Mouse (Mus musculus): Measurements from ENCODE around the gene Ppp1r36. TPM values are rescaled to one million over a fixed set of nuclear protein-coding genes. Genes with fewer than 3 reads are reported as not detected.
A peak's percentile ranks its signal among the peaks of the same experiment; 100 is the strongest.
"Not testable (repeated sequence)": the region's sequence is repeated elsewhere in the genome, so short reads cannot be mapped to it uniquely, and the experiment has no call there.

The Ppp1r36 gene
- polyA plus RNA-seq, 1 experiment from 2014 or later = 0.82 TPM

- H3K9ac ChIP-seq (ENCODE audit: low read length) = no peak overlapping the region
- H3K9me3 ChIP-seq (ENCODE audit: control insufficient read depth, low read length) = no peaks in the 10 kb centered on the region
- H3K27ac ChIP-seq (ENCODE audit: low read depth, low read length) = no peak overlapping the region
- H3K4me1 ChIP-seq (ENCODE audit: control insufficient read depth, insufficient read depth, low read length) = 0 out of 2 replicates have a peak, but pooled peaks cover 3% of the 10 kb centered on the region
- H3K4me3 ChIP-seq (ENCODE audit: low read depth, low read length) = no peak overlapping the region
- H3K4me2 ChIP-seq (ENCODE audit: low read depth) = no peak overlapping the region
- DNase-seq (ENCODE audit: low spot score) (no peak), ATAC-seq (ENCODE audit: insufficient read depth, low FRiP score, low TSS enrichment) (no peak)
- no peaks in the 10 kb centered on the region for H3K36me3 ChIP-seq (ENCODE audit: control insufficient read depth, insufficient read depth, low read length)
- WGBS = 60% methylated on average over 5 of the region's 5 CpGs
- no peaks in the 10 kb centered on the region for H3K27me3 ChIP-seq (ENCODE audit: control insufficient read depth, insufficient read depth, low read length)
Observed at GRCm38 (mm10) chr12:76430879-76431406, 13.6 kb downstream of the Ppp1r36 start.

DNA sequence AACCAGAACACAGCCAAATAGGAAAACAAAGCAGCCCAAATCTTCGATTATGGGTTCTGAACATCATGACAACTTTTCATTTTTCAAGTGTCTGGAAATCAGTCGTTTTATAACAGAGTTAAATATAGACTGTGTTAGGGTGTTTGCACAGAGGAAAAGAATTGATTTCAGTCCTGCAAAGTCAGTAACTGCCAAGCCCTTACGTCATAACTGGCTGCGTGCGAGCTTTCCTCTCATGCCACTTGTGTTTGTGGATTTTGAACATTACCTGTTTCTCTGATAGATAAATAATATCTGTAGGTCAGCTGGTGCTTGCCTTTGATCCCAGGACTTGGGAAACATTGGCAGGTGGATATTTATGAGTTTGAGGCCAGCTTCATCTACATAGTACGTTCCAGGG lies 14.1 kb downstream of the Ppp1r36 start:
- 87% methylated on average over 6 of the region's 6 CpGs for WGBS
- H3K9me3 ChIP-seq (ENCODE audit: control insufficient read depth, low read length) = no peaks in the 10 kb centered on the region
- no peaks in the 10 kb centered on the region for H3K27me3 ChIP-seq (ENCODE audit: control insufficient read depth, insufficient read depth, low read length)
- H3K36me3 ChIP-seq (ENCODE audit: control insufficient read depth, insufficient read depth, low read length) = no peaks in the 10 kb centered on the region
- DNase-seq (ENCODE audit: low spot score) (no peak), ATAC-seq (ENCODE audit: insufficient read depth, low FRiP score, low TSS enrichment) (no peak)
- no peak overlapping the region for H3K27ac ChIP-seq (ENCODE audit: low read depth, low read length)
- H3K4me3 ChIP-seq (ENCODE audit: low read depth, low read length) = no peak overlapping the region
- no peak overlapping the region for H3K9ac ChIP-seq (ENCODE audit: low read length)
- H3K4me1 ChIP-seq (ENCODE audit: control insufficient read depth, insufficient read depth, low read length) = 0 out of 2 replicates have a peak, but pooled peaks cover 3% of the 10 kb centered on the region
- H3K4me2 ChIP-seq (ENCODE audit: low read depth) = no peak overlapping the region

- no peak for DNase-seq (ENCODE audit: low spot score)
- H3K27ac ChIP-seq (ENCODE audit: low read depth, low read length) = no peak overlapping the region
- H3K4me1 ChIP-seq (ENCODE audit: control insufficient read depth, insufficient read depth, low read length) = 0 out of 2 replicates have a peak, but pooled peaks cover 3% of the 10 kb centered on the region
- H3K4me3 ChIP-seq (ENCODE audit: low read depth, low read length) = no peak overlapping the region
- no peaks in the 10 kb centered on the region for H3K27me3 ChIP-seq (ENCODE audit: control insufficient read depth, insufficient read depth, low read length)
- H3K4me2 ChIP-seq (ENCODE audit: low read depth) = no peak overlapping the region
- WGBS = 42% methylated on average over 7 of the region's 7 CpGs
- no peaks in the 10 kb centered on the region for H3K36me3 ChIP-seq (ENCODE audit: control insufficient read depth, insufficient read depth, low read length)
- H3K9ac ChIP-seq (ENCODE audit: low read length) = no peak overlapping the region
- H3K9me3 ChIP-seq (ENCODE audit: control insufficient read depth, low read length) = no peaks in the 10 kb centered on the region
- no peak for ATAC-seq (ENCODE audit: insufficient read depth, low FRiP score, low TSS enrichment)
Observed at GRCm38 (mm10) chr12:76434111-76434510, 16.8 kb downstream of the Ppp1r36 start.

DNA sequence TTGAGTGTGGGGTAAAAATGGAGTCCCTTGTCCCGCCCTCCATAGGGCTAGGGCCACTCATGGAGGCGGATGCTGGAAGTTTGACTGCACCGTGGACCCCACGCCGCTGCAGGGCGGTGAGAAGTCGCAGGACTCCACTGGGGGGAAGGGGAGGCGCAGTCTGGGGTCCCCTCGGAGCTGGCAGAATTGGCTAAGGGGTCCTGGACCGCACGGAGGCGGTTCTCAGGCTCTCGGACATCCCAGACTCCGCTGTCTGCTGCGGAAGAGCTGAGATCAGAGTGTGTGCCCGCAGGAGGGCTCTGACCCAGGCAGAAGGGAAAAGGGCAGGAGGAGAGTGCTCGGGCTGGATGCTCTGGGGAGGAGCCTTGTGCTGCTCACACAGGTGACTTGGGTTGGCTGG lies 17.7 kb downstream of the Ppp1r36 start:
- Histone ChIP-seq H3K27me3 (ENCODE audit: control insufficient read depth, insufficient read depth, low read length) (no peaks in the 10 kb centered on the region), H3K27ac (ENCODE audit: low read depth, low read length) (no peak overlapping the region), H3K4me1 (ENCODE audit: control insufficient read depth, insufficient read depth, low read length) (0 out of 2 replicates have a peak, but pooled peaks cover 3% of the 10 kb centered on the region), H3K4me3 (ENCODE audit: low read depth, low read length) (peak overlapping the region; percentile 31), H3K9me3 (ENCODE audit: control insufficient read depth, low read length) (no peaks in the 10 kb centered on the region), H3K4me2 (ENCODE audit: low read depth) (peak overlapping the region; percentile 48), H3K36me3 (ENCODE audit: control insufficient read depth, insufficient read depth, low read length) (no peaks in the 10 kb centered on the region), H3K9ac (ENCODE audit: low read length) (peak overlapping the region; percentile 42; the same call in 1 of the 2 replicates)
- ATAC-seq (ENCODE audit: insufficient read depth, low FRiP score, low TSS enrichment) (no peak), DNase-seq (ENCODE audit: low spot score) (no peak)
- WGBS = 2% methylated on average over 17 of the region's 17 CpGs

DNA sequence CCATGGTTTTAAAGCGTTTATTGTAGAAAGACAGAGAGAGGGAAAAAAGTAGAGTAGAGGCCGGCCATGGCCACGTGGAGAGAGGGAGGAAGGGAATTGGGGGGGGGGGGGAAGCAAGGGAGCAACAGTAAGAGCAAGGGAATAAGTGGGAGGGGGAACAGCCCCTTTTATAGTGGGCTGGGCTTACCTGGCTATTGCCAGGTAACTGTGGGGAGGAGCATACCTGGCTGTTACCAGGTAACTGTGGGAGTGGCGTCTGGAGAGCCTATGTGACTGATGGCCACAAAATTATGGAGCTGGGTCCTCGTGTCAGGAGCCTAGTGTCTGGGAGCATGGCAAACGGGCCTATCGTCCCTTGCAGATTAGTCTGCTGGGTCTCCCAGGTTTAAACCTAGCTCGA lies 18.2 kb downstream of the Ppp1r36 start:
- Histone ChIP-seq H3K36me3 (ENCODE audit: control insufficient read depth, insufficient read depth, low read length) (no peaks in the 10 kb centered on the region), H3K9ac (ENCODE audit: low read length) (no peak overlapping the region), H3K27me3 (ENCODE audit: control insufficient read depth, insufficient read depth, low read length) (no peaks in the 10 kb centered on the region), H3K4me1 (ENCODE audit: control insufficient read depth, insufficient read depth, low read length) (0 out of 2 replicates have a peak, but pooled peaks cover 3% of the 10 kb centered on the region), H3K4me3 (ENCODE audit: low read depth, low read length) (no peak overlapping the region), H3K9me3 (ENCODE audit: control insufficient read depth, low read length) (no peaks in the 10 kb centered on the region), H3K4me2 (ENCODE audit: low read depth) (peak overlapping the region; percentile 48), H3K27ac (ENCODE audit: low read depth, low read length) (no peak overlapping the region)
- DNase-seq (ENCODE audit: low spot score) (no peak), ATAC-seq (ENCODE audit: insufficient read depth, low FRiP score, low TSS enrichment) (no peak)
- WGBS = 38% methylated on average over 8 of the region's 8 CpGs

- H3K9me3 ChIP-seq (ENCODE audit: control insufficient read depth, low read length); DNase-seq (ENCODE audit: low spot score); H3K4me3 ChIP-seq (ENCODE audit: low read depth, low read length); H3K4me2 ChIP-seq (ENCODE audit: low read depth); H3K4me1 ChIP-seq (ENCODE audit: control insufficient read depth, insufficient read depth, low read length); ATAC-seq (ENCODE audit: insufficient read depth, low FRiP score, low TSS enrichment); H3K27ac ChIP-seq (ENCODE audit: low read depth, low read length); H3K27me3 ChIP-seq (ENCODE audit: control insufficient read depth, insufficient read depth, low read length); H3K36me3 ChIP-seq (ENCODE audit: control insufficient read depth, insufficient read depth, low read length); H3K9ac ChIP-seq (ENCODE audit: low read length): not testable (repeated sequence)
- 80% methylated on average over 6 of the region's 6 CpGs for WGBS
Observed at GRCm38 (mm10) chr12:76443488-76443887, 26.1 kb downstream of the Ppp1r36 start.

DNA sequence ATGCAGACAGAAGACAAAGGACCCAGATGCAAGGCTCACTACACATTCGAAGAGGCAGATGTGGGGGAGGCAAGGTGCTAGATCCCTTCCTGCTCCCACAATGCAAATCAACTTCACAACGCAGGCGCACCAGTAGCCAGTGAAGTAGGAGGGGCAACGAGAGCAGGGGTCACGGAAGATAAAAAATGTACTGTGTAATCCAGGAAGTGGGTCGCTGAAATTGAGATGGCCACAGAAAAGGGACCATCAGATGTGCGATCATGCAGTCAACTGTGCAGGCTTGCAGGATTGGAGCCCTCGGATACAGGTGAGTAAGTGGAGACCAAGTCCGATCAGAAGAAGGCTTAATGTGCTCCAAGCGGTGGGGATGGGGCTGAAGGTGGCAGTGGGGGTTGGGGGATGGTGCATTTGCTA lies 27.0 kb downstream of the Ppp1r36 start:
- Histone ChIP-seq H3K9ac (ENCODE audit: low read length) (no peak overlapping the region), H3K4me2 (ENCODE audit: low read depth) (no peak overlapping the region), H3K27ac (ENCODE audit: low read depth, low read length) (no peak overlapping the region), H3K4me1 (ENCODE audit: control insufficient read depth, insufficient read depth, low read length) (no peaks in the 10 kb centered on the region), H3K36me3 (ENCODE audit: control insufficient read depth, insufficient read depth, low read length) (no peaks in the 10 kb centered on the region), H3K9me3 (ENCODE audit: control insufficient read depth, low read length) (no peaks in the 10 kb centered on the region), H3K4me3 (ENCODE audit: low read depth, low read length) (no peak overlapping the region), H3K27me3 (ENCODE audit: control insufficient read depth, insufficient read depth, low read length) (no peaks in the 10 kb centered on the region)
- no peak for DNase-seq (ENCODE audit: low spot score)
- 58% methylated on average over 10 of the region's 10 CpGs for WGBS
- no peak for ATAC-seq (ENCODE audit: insufficient read depth, low FRiP score, low TSS enrichment)

GRCm38 (mm10) chr12:76444862-76445261 lies 27.5 kb downstream of the Ppp1r36 start:
- H3K9ac ChIP-seq (ENCODE audit: low read length) = no peak overlapping the region
- no peaks in the 10 kb centered on the region for H3K36me3 ChIP-seq (ENCODE audit: control insufficient read depth, insufficient read depth, low read length)
- no peaks in the 10 kb centered on the region for H3K27me3 ChIP-seq (ENCODE audit: control insufficient read depth, insufficient read depth, low read length)
- no peak for DNase-seq (ENCODE audit: low spot score)
- H3K4me1 ChIP-seq (ENCODE audit: control insufficient read depth, insufficient read depth, low read length) = no peaks in the 10 kb centered on the region
- H3K4me3 ChIP-seq (ENCODE audit: low read depth, low read length) = no peak overlapping the region
- no peaks in the 10 kb centered on the region for H3K9me3 ChIP-seq (ENCODE audit: control insufficient read depth, low read length)
- H3K27ac ChIP-seq (ENCODE audit: low read depth, low read length) = no peak overlapping the region
- 86% methylated on average over 6 of the region's 6 CpGs for WGBS
- ATAC-seq (ENCODE audit: insufficient read depth, low FRiP score, low TSS enrichment) = no peak
- H3K4me2 ChIP-seq (ENCODE audit: low read depth) = no peak overlapping the region

DNA sequence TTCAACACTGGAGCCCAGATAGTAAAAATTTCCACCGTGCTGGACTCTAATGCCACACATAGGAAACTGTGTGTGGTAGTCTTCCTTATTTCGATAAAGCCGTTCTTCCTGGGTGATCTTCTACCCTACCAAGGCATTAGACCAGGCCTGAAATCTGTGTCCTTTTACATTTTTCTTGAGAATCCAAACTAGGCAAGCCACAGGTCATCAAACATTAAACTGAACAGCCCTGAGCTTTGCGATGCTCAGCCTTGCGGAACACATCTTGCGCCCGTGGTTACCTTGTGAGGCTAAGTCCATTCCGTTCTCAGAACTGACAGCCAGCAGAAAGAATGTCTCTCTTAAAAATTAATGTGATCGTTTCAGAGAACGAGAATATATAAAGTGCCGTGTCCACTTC lies 28.9 kb downstream of the Ppp1r36 start:
- DNase-seq (ENCODE audit: low spot score) = no peak
- WGBS = 79% methylated on average over 11 of the region's 11 CpGs
- Histone ChIP-seq H3K27me3 (ENCODE audit: control insufficient read depth, insufficient read depth, low read length) (no peaks in the 10 kb centered on the region), H3K36me3 (ENCODE audit: control insufficient read depth, insufficient read depth, low read length) (no peaks in the 10 kb centered on the region), H3K9me3 (ENCODE audit: control insufficient read depth, low read length) (no peaks in the 10 kb centered on the region), H3K4me3 (ENCODE audit: low read depth, low read length) (no peak overlapping the region), H3K27ac (ENCODE audit: low read depth, low read length) (no peak overlapping the region), H3K4me2 (ENCODE audit: low read depth) (no peak overlapping the region), H3K4me1 (ENCODE audit: control insufficient read depth, insufficient read depth, low read length) (no peaks in the 10 kb centered on the region), H3K9ac (ENCODE audit: low read length) (no peak overlapping the region)
- ATAC-seq (ENCODE audit: insufficient read depth, low FRiP score, low TSS enrichment) = no peak
